Mouse (Mus musculus) urinary bladder, postnatal 4 days (tissue): ENCODE results near the gene Tmprss6.

ENCODE experiments used
- DNase-seq, 2 experiments: peaks; one replicate each; pipeline ENCODE4 v3.0.0; 2021 to 2022; ENCODE audit warnings: low spot score in 2 of 2

Tmprss6 gene

GRCm38 (mm10) chr15:78447746-78448535 lies 20.5 kb downstream of the Tmprss6 start:
- DNase-seq = peak; percentile 90 to 99

GRCm38 (mm10) chr15:78447121-78447520 lies 21.3 kb downstream of the Tmprss6 start:
- no peak for DNase-seq

GRCm38 (mm10) chr15:78443857-78444256 lies 24.6 kb downstream of the Tmprss6 start:
- no peak for DNase-seq

- DNase-seq = no peak
These were observed 26.2 kb downstream of the Tmprss6 start for GRCm38 (mm10) chr15:78442231-78442630.

- no peak for DNase-seq
These were observed 29.5 kb downstream of the Tmprss6 start for GRCm38 (mm10) chr15:78438973-78439372.

- no peak for DNase-seq
These were observed 29.9 kb downstream of the Tmprss6 start for GRCm38 (mm10) chr15:78438505-78438904.

GRCm38 (mm10) chr15:78438018-78438394 lies 30.4 kb downstream of the Tmprss6 start:
- no peak for DNase-seq

- peak; percentile 75 for DNase-seq
These were observed 31.0 kb downstream of the Tmprss6 start for GRCm38 (mm10) chr15:78437237-78438017.

GRCm38 (mm10) chr15:78436380-78437192 lies 31.8 kb downstream of the Tmprss6 start:
- DNase-seq = peak; percentile 90 to 93

GRCm38 (mm10) chr15:78435681-78436080 lies 32.8 kb downstream of the Tmprss6 start:
- DNase-seq = no peak

- no peak for DNase-seq
These were observed 33.4 kb downstream of the Tmprss6 start for GRCm38 (mm10) chr15:78434896-78435520.

GRCm38 (mm10) chr15:78431541-78432121 lies 36.8 kb downstream of the Tmprss6 start:
- no peak for DNase-seq

GRCm38 (mm10) chr15:78430874-78431273 lies 37.6 kb downstream of the Tmprss6 start:
- no peak for DNase-seq

- no peak for DNase-seq
These were observed 38.4 kb downstream of the Tmprss6 start for GRCm38 (mm10) chr15:78429871-78430622.

- DNase-seq = no peak
These were observed 39.3 kb downstream of the Tmprss6 start for GRCm38 (mm10) chr15:78429139-78429459.

GRCm38 (mm10) chr15:78428391-78429138 lies 39.9 kb downstream of the Tmprss6 start, which contains the start of gene Kctd17:
Kctd17 (plus strand) TSS chr15:78428564.
- peak; percentile 74 to 80 for DNase-seq

GRCm38 (mm10) chr15:78425230-78425629 lies 43.2 kb downstream of the Tmprss6 start:
- no peak for DNase-seq

GRCm38 (mm10) chr15:78424507-78424906 lies 43.9 kb downstream of the Tmprss6 start:
- DNase-seq = no peak

GRCm38 (mm10) chr15:78422046-78422956 lies 46.1 kb downstream of the Tmprss6 start:
- peak; percentile 69 to 87 for DNase-seq
